Mouse (Mus musculus) lung, postnatal 0 days (tissue): ENCODE data around the gene Smim8. TPM values are rescaled to one million over a fixed set of nuclear protein-coding genes. Genes with fewer than 3 reads are reported as not detected.

Experiments used
- ATAC-seq: fragments of 200-750 bp; cut with Nextera tagmentation; 2 replicates; pipeline ENCODE4 v1.8.0; 2017; ENCODE audit warnings: moderate library complexity
- DNase-seq: peaks from one replicate; pipeline ENCODE4 v3.0.0-alpha.2; 2016; ENCODE audit warnings: low spot score
- H3K27ac ChIP-seq: fragments of 300-500 bp; sonication (generic); 2 replicates; pipeline ENCODE4 v1.5.1; 2014; ENCODE audit warnings: antibody characterized with exemption, mild to moderate bottlenecking, low read length, mixed read lengths
- H3K27me3 ChIP-seq: fragments of 300-500 bp; sonication (generic); replicated peaks from 2 replicates; pipeline ENCODE4 v1.6.1; 2014; ENCODE audit warnings: low read length, mixed read lengths; ENCODE audit not compliant: insufficient read depth
- H3K36me3 ChIP-seq: fragments of 300-500 bp; sonication (generic); 2 replicates; pipeline ENCODE4 v1.6.1; 2014; ENCODE audit warnings: low read length, mixed read lengths; ENCODE audit not compliant: insufficient read depth
- H3K4me1 ChIP-seq: fragments of 300-500 bp; sonication (generic); 2 replicates; pipeline ENCODE4 v1.6.1; 2014; ENCODE audit warnings: antibody characterized with exemption, low read depth, low read length, mixed read lengths; ENCODE audit not compliant: insufficient read depth
- H3K4me2 ChIP-seq: fragments of 300-500 bp; sonication (generic); replicated peaks from 2 replicates; pipeline ENCODE4 v1.6.1; 2014; ENCODE audit warnings: low read depth, mild to moderate bottlenecking, low read length, moderate library complexity, mixed read lengths
- H3K4me3 ChIP-seq: fragments of 300-500 bp; sonication (generic); 2 replicates; pipeline ENCODE4 v1.5.1; 2014; ENCODE audit warnings: low read depth, low read length
- H3K9ac ChIP-seq: fragments of 300-500 bp; sonication (generic); replicated peaks from 2 replicates; pipeline ENCODE4 v1.6.1; 2014; ENCODE audit warnings: low read depth, mild to moderate bottlenecking
- H3K9me3 ChIP-seq: fragments of 300-500 bp; sonication (generic); 2 replicates; pipeline ENCODE4 v1.6.1; 2016; ENCODE audit warnings: low read length, mixed read lengths
- CTCF ChIP-seq: IDR thresholded peaks from 2 replicates; pipeline ENCODE4 v1.5.1; 2016; ENCODE audit warnings: antibody characterized with exemption, mild to moderate bottlenecking
- EP300 ChIP-seq: IDR thresholded peaks from 2 replicates; pipeline ENCODE4 v1.6.1; 2016; ENCODE audit warnings: antibody characterized with exemption, mild to moderate bottlenecking, control low read depth
- WGBS: fragments of 180-500 bp; shearing (Covaris S2); extraction: QIAGEN DNeasy Blood & Tissue Kit; methylation state at CpG from one replicate; pipeline ENCODE4 v1.1.7; 2014; 5-methylcytosine and 5-hydroxymethylcytosine counted together
- polyA plus RNA-seq: library from polyadenylated mRNA; unstranded; fragments of >200 nt; fragmentation: Nextera tagmentation; extraction: Ambion mirVana; gene quantifications from 2 replicates; pipeline ENCODE4 v1.2.1, GENCODE M21; 2015

Smim8 gene
- polyA plus RNA-seq, 1 experiment from 2014 or later, result 46.0 TPM

GRCm38 (mm10) chr4:34797294-34797983 lies 19.2 kb upstream of the Smim8 start:
- peak; percentile 65 for ATAC-seq
- 54% methylated on average over 8 of the region's 8 CpGs for WGBS
- Histone ChIP-seq H3K4me3 (no peak overlapping the region), H3K4me2 (no peak overlapping the region), H3K27me3 (no peaks in the 10 kb centered on the region), H3K4me1 (no peaks in the 10 kb centered on the region), H3K9me3 (no peaks in the 10 kb centered on the region), H3K9ac (no peak overlapping the region), H3K27ac (no peak overlapping the region), H3K36me3 (no peaks in the 10 kb centered on the region)
- TF ChIP-seq EP300 (no peak), CTCF (no peak)
- DNase-seq, result peak; percentile 73

- no peaks in the 10 kb centered on the region for H3K27me3 ChIP-seq
- WGBS, result 84% methylated on average over 5 of the region's 5 CpGs
- no peak for ATAC-seq
Observed at GRCm38 (mm10) chr4:34796294-34796693, 18.1 kb upstream of the Smim8 start.

GRCm38 (mm10) chr4:34786476-34786875 lies 8.3 kb upstream of the Smim8 start:
- Histone ChIP-seq H3K9me3 (no peaks in the 10 kb centered on the region), H3K27ac (no peak overlapping the region), H3K36me3 (no peaks in the 10 kb centered on the region), H3K9ac (no peak overlapping the region), H3K27me3 (no peaks in the 10 kb centered on the region), H3K4me2 (no peak overlapping the region), H3K4me1 (no peaks in the 10 kb centered on the region), H3K4me3 (no peak overlapping the region)
- TF ChIP-seq CTCF (no peak), EP300 (no peak)
- ATAC-seq (no peak), DNase-seq (no peak)
- WGBS, result 84% methylated on average over 3 of the region's 3 CpGs

More at GRCm38 (mm10) chr4:34796294-34796693, 18.1 kb upstream of the Smim8 start:
- H3K27ac ChIP-seq, result no peak overlapping the region
- no peaks in the 10 kb centered on the region for H3K9me3 ChIP-seq
- DNase-seq, result no peak
- no peaks in the 10 kb centered on the region for H3K4me1 ChIP-seq
- H3K36me3 ChIP-seq, result no peaks in the 10 kb centered on the region
- TF ChIP-seq CTCF (no peak), EP300 (no peak)
- no peak overlapping the region for H3K9ac ChIP-seq
- H3K4me2 ChIP-seq, result no peak overlapping the region
- H3K4me3 ChIP-seq, result no peak overlapping the region

- Histone ChIP-seq H3K36me3 (no peaks in the 10 kb centered on the region), H3K4me1 (no peaks in the 10 kb centered on the region), H3K27ac (no peak overlapping the region), H3K4me3 (no peak overlapping the region), H3K4me2 (no peak overlapping the region), H3K27me3 (no peaks in the 10 kb centered on the region), H3K9me3 (no peaks in the 10 kb centered on the region), H3K9ac (no peak overlapping the region)
- ATAC-seq (no peak), DNase-seq (no peak)
- WGBS, result 58% methylated on average over 2 of the region's 2 CpGs
- TF ChIP-seq CTCF (no peak), EP300 (no peak)
Observed at GRCm38 (mm10) chr4:34785646-34786045, 7.4 kb upstream of the Smim8 start.

GRCm38 (mm10) chr4:34784865-34785264 lies 6.6 kb upstream of the Smim8 start:
- Histone ChIP-seq H3K9me3 (no peaks in the 10 kb centered on the region), H3K27me3 (no peaks in the 10 kb centered on the region), H3K4me2 (no peak overlapping the region), H3K4me1 (no peaks in the 10 kb centered on the region), H3K27ac (no peak overlapping the region), H3K36me3 (no peaks in the 10 kb centered on the region), H3K4me3 (no peak overlapping the region), H3K9ac (no peak overlapping the region)
- DNase-seq (no peak), ATAC-seq (no peak)
- 60% methylated on average over 5 of the region's 5 CpGs for WGBS
- peak; percentile 61 for TF ChIP-seq CTCF
- TF ChIP-seq EP300, result no peak

- WGBS, result 39% methylated on average over 4 of the region's 4 CpGs
- DNase-seq (no peak), ATAC-seq (no peak)
- Histone ChIP-seq H3K9ac (no peak overlapping the region), H3K4me2 (no peak overlapping the region), H3K4me1 (no peaks in the 10 kb centered on the region), H3K9me3 (no peaks in the 10 kb centered on the region), H3K27ac (no peak overlapping the region), H3K4me3 (no peak overlapping the region), H3K36me3 (no peaks in the 10 kb centered on the region), H3K27me3 (no peaks in the 10 kb centered on the region)
- TF ChIP-seq CTCF (peak; percentile 61), EP300 (no peak)
Observed at GRCm38 (mm10) chr4:34782730-34783129, 4.5 kb upstream of the Smim8 start.
